Mouse (Mus musculus): ENCODE measurements around the gene Gm49358. TPM values are rescaled to one million over a fixed set of nuclear protein-coding genes. Genes with fewer than 3 reads are reported as not detected.

Gene Gm49358
- 1.9 TPM in 2 replicates for total RNA-seq (2014; rRNA removed)
- not detected in 2 replicates for polyA plus RNA-seq (2012; rRNA removed)

GRCm38 (mm10) chr10:86763672-86764071 is at the start of gene Gm49358:
Gene Gm49358 (plus strand): TSS chr10:86763972.
- Histone ChIP-seq H3K27ac (replicated peaks; ENCODE audit: insufficient read depth, low read depth, low read length) (no peak within 1 kb of the TSS), H3K36me3 (ENCODE audit: control insufficient read depth, insufficient read depth, low read length) (no peaks in the 10 kb centered on the region), H3K27me3 (ENCODE audit: control insufficient read depth, insufficient read depth, low read length) (no peaks in the 10 kb centered on the region), H3K79me2 (ENCODE audit: control insufficient read depth, insufficient read depth, low read length) (no peaks in the 10 kb centered on the region), H3K4me3 (ENCODE audit: insufficient read depth, low read depth, low read length) (no peak within 1 kb of the TSS), H3K9ac (ENCODE audit: low read depth, low read length) (no peak within 1 kb of the TSS), H3K4me1 (ENCODE audit: control insufficient read depth, insufficient read depth, low read length) (no peaks in the 10 kb centered on the region)
- whole genome bisulfite sequencing: 97% methylated on average over 5 of the region's 5 CpGs
- no peak for TF ChIP-seq POLR2A (IDR thresholded peaks at IDR 0.05; ENCODE audit: extremely low read depth, insufficient read depth, low read length)
- no peak for TF ChIP-seq CTCF (IDR thresholded peaks at IDR 0.05; ENCODE audit: low read depth, low read length)
- DNase-seq (ENCODE audit: extremely low read depth, low read depth, low spot score): no peak

DNA sequence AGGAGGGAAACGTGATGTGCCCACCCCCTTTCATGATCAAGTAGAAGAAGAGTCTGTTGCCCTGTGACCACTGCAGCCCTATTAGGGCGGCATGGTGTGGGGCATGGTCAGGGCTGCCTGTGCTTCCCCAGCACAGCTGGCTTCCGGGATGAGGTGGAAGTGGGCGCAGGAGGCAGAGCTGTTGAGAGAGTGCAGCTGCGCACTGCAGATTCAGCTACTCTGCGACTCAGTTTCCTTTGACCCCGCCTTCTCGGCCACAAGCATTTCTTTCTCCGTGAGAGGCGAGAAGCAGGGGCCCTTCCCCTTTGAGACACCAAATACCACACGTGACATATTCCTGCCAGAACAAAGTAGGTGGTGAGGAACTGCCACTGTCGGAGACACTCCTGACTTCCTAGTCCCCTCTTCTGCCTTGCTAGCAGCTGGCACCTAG is 36.2 kb upstream of the Gm49358 start:
- H3K4me3 ChIP-seq (ENCODE audit: insufficient read depth, low read depth, low read length): peak overlapping the region; percentile 9
- no peaks in the 10 kb centered on the region for H3K27me3 ChIP-seq (ENCODE audit: control insufficient read depth, insufficient read depth, low read length)
- no peak for TF ChIP-seq CTCF (IDR thresholded peaks at IDR 0.05; ENCODE audit: low read depth, low read length)
- TF ChIP-seq POLR2A (IDR thresholded peaks at IDR 0.05; ENCODE audit: extremely low read depth, insufficient read depth, low read length): 0 out of 2 replicates have a peak, but pooled peaks have one; percentile 12
- no peaks in the 10 kb centered on the region for H3K36me3 ChIP-seq (ENCODE audit: control insufficient read depth, insufficient read depth, low read length)
- H3K9ac ChIP-seq (ENCODE audit: low read depth, low read length): no peak overlapping the region
- 48% methylated on average over 12 of the region's 12 CpGs for WGBS
- no peak overlapping the region for H3K27ac ChIP-seq (replicated peaks; ENCODE audit: insufficient read depth, low read depth, low read length)
- DNase-seq (ENCODE audit: extremely low read depth, low read depth, low spot score): peak; percentile 29
- no peaks in the 10 kb centered on the region for H3K4me1 ChIP-seq (ENCODE audit: control insufficient read depth, insufficient read depth, low read length)
- no peaks in the 10 kb centered on the region for H3K79me2 ChIP-seq (ENCODE audit: control insufficient read depth, insufficient read depth, low read length)

DNA sequence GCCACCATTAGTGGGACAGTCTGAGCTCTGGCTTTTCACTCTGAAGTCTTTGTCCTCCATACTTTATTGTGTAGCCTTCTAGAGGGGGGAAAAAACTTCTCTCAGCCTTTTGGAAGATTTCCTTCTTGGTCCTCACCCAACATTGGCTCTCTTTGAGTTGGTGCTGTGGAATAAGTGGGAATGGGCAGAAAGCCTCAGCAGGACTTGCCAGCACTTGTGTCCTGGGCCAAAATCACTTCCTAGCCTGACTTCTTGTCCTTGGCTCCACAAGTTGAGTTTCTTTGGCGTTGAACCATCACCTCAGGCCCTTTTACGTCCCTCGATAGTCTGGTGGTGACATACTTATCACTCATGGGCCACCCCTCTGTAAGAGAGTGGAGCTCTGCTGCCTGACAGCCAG is 35.6 kb upstream of the Gm49358 start:
- no peaks in the 10 kb centered on the region for H3K36me3 ChIP-seq (ENCODE audit: control insufficient read depth, insufficient read depth, low read length)
- DNase-seq (ENCODE audit: extremely low read depth, low read depth, low spot score): no peak
- H3K9ac ChIP-seq (ENCODE audit: low read depth, low read length): no peak overlapping the region
- H3K4me3 ChIP-seq (ENCODE audit: insufficient read depth, low read depth, low read length): no peak overlapping the region
- WGBS: 87% methylated on average over 3 of the region's 3 CpGs
- TF ChIP-seq CTCF (IDR thresholded peaks at IDR 0.05; ENCODE audit: low read depth, low read length): no peak
- TF ChIP-seq POLR2A (IDR thresholded peaks at IDR 0.05; ENCODE audit: extremely low read depth, insufficient read depth, low read length): no peak
- H3K27ac ChIP-seq (replicated peaks; ENCODE audit: insufficient read depth, low read depth, low read length): no peak overlapping the region
- H3K27me3 ChIP-seq (ENCODE audit: control insufficient read depth, insufficient read depth, low read length): no peaks in the 10 kb centered on the region
- no peaks in the 10 kb centered on the region for H3K79me2 ChIP-seq (ENCODE audit: control insufficient read depth, insufficient read depth, low read length)
- H3K4me1 ChIP-seq (ENCODE audit: control insufficient read depth, insufficient read depth, low read length): no peaks in the 10 kb centered on the region

DNA sequence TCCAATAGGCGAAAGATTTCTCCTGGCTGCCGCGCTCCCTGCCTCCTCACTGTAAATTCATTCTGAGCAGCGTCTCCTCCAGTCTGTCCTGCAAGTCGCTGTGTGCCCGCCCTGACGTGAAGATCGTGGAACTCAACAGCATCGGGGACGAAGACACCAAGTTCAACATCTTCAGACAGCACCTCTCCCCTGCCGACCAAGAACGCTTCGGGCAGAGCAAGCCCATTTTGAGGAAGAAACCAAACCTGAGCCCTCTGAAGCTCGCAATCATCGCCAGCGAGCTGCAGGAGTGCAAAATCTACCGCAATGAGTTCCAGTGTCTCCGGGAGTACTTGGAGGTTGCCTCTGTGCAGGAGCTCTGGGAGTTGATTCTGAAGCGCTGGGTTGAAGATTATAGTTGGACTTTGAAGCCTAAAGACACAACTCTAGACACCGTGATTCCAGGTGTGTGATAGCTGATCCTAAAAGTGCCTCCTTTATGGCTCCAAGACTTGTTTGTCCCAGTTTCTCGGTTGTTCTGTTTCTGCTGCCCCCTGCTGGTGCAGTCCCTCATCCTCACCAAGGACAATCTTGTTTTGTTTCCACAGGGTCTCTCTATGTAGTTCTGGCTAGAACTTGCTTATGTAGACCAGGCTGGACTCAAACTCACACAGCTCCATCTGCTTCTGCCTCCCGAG is 32.8 kb upstream of the Gm49358 start:
- no peaks in the 10 kb centered on the region for H3K36me3 ChIP-seq (ENCODE audit: control insufficient read depth, insufficient read depth, low read length)
- no peaks in the 10 kb centered on the region for H3K27me3 ChIP-seq (ENCODE audit: control insufficient read depth, insufficient read depth, low read length)
- peak overlapping the region; percentile 39 for H3K4me3 ChIP-seq (ENCODE audit: insufficient read depth, low read depth, low read length)
- TF ChIP-seq CTCF (IDR thresholded peaks at IDR 0.05; ENCODE audit: low read depth, low read length) (peak; percentile 72; the same call in 1 of the 2 replicates), POLR2A (IDR thresholded peaks at IDR 0.05; ENCODE audit: extremely low read depth, insufficient read depth, low read length) (no peak)
- H3K9ac ChIP-seq (ENCODE audit: low read depth, low read length): peak overlapping the region; percentile 56
- no peaks in the 10 kb centered on the region for H3K4me1 ChIP-seq (ENCODE audit: control insufficient read depth, insufficient read depth, low read length)
- 7% methylated on average over 22 of the region's 22 CpGs for WGBS
- peak; percentile 72 for DNase-seq (ENCODE audit: extremely low read depth, low read depth, low spot score)
- no peak overlapping the region for H3K27ac ChIP-seq (replicated peaks; ENCODE audit: insufficient read depth, low read depth, low read length)
- no peaks in the 10 kb centered on the region for H3K79me2 ChIP-seq (ENCODE audit: control insufficient read depth, insufficient read depth, low read length)

DNA sequence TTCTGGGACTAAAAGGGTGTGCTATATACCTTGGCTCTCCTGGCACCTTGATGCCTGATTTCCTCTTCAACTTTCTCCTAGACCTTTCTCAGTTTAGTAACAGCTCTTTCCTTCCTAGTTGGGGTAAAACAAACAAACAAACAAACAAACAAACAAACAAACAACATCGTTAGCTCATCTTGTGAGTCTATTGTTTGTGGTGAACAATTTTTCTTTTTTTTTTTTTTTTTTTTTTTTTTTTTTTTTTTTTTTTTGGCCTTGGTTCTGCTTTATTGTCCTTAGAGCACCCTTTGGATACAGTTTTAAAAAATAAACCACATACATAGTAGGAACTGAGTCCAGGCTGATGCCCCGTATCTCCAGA is 32.3 kb upstream of the Gm49358 start:
- TF ChIP-seq POLR2A (IDR thresholded peaks at IDR 0.05; ENCODE audit: extremely low read depth, insufficient read depth, low read length) (no peak), CTCF (IDR thresholded peaks at IDR 0.05; ENCODE audit: low read depth, low read length) (no peak)
- no peak overlapping the region for H3K4me3 ChIP-seq (ENCODE audit: insufficient read depth, low read depth, low read length)
- WGBS: 32% methylated on average over 2 of the region's 2 CpGs

DNA sequence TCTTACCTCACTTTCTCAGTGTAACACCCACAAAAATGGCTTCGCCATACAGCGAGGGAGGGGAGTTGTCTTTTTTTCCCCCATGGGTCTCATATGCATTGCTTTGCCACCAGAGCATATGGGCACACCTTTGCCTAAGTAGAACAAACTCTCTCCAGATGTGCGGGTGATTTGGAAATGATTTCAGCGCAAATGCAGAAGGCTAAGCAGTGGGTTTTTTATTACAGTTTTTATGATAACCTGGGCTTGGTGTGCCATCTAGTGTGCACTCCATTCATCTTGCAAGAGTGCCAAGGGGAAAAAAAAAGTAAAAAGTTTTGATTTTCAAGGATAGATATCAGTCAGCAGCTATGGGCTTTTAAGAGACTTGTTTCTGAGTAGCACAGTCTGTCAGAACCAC is 28.7 kb upstream of the Gm49358 start:
- WGBS: 90% methylated on average over 4 of the region's 4 CpGs

More for the DNA sequence above, 32.3 kb upstream of the Gm49358 start:
- Histone ChIP-seq H3K9ac (ENCODE audit: low read depth, low read length) (no peak overlapping the region), H3K27me3 (ENCODE audit: control insufficient read depth, insufficient read depth, low read length) (no peaks in the 10 kb centered on the region), H3K36me3 (ENCODE audit: control insufficient read depth, insufficient read depth, low read length) (no peaks in the 10 kb centered on the region), H3K4me1 (ENCODE audit: control insufficient read depth, insufficient read depth, low read length) (no peaks in the 10 kb centered on the region), H3K27ac (replicated peaks; ENCODE audit: insufficient read depth, low read depth, low read length) (no peak overlapping the region), H3K79me2 (ENCODE audit: control insufficient read depth, insufficient read depth, low read length) (no peaks in the 10 kb centered on the region)
- no peak for DNase-seq (ENCODE audit: extremely low read depth, low read depth, low spot score)

More for the DNA sequence above, 28.7 kb upstream of the Gm49358 start:
- Histone ChIP-seq H3K27ac (replicated peaks; ENCODE audit: insufficient read depth, low read depth, low read length) (no peak overlapping the region), H3K9ac (ENCODE audit: low read depth, low read length) (no peak overlapping the region), H3K79me2 (ENCODE audit: control insufficient read depth, insufficient read depth, low read length) (no peaks in the 10 kb centered on the region), H3K4me3 (ENCODE audit: insufficient read depth, low read depth, low read length) (no peak overlapping the region), H3K36me3 (ENCODE audit: control insufficient read depth, insufficient read depth, low read length) (no peaks in the 10 kb centered on the region), H3K4me1 (ENCODE audit: control insufficient read depth, insufficient read depth, low read length) (no peaks in the 10 kb centered on the region), H3K27me3 (ENCODE audit: control insufficient read depth, insufficient read depth, low read length) (no peaks in the 10 kb centered on the region)
- TF ChIP-seq CTCF (IDR thresholded peaks at IDR 0.05; ENCODE audit: low read depth, low read length) (no peak), POLR2A (IDR thresholded peaks at IDR 0.05; ENCODE audit: extremely low read depth, insufficient read depth, low read length) (no peak)
- DNase-seq (ENCODE audit: extremely low read depth, low read depth, low spot score): no peak
